Mouse (Mus musculus) thymus, adult 2 months (tissue): ENCODE measurements around the gene Shc1.

ENCODE experiments used
- CTCF ChIP-seq: fragments of 200-500 bp; IDR thresholded peaks from 2 replicates; pipeline ENCODE4 v1.5.1; 2012; ENCODE audit warnings: mild to moderate bottlenecking, control low read depth, low read length, moderate library complexity, borderline replicate concordance; ENCODE audit not compliant: control insufficient read depth, poor library complexity, insufficient read depth; ENCODE audit errors: extremely low read depth
- POLR2A ChIP-seq: fragments of 200-500 bp; IDR thresholded peaks from 2 replicates; pipeline ENCODE4 v1.6.1; 2012; ENCODE audit warnings: mild to moderate bottlenecking, low read length, control low read depth, moderate library complexity; ENCODE audit not compliant: control insufficient read depth, poor library complexity, insufficient read depth; ENCODE audit errors: extremely low read depth

- TF ChIP-seq CTCF (no peak), POLR2A (no peak)
Observed at GRCm38 (mm10) chr3:89421810-89422473, 3.7 kb downstream of the Shc1 start.
